Mouse (Mus musculus) embryonic facial prominence, embryonic 12.5 days (tissue): ENCODE results near the gene Mboat2. TPM values are rescaled to one million over a fixed set of nuclear protein-coding genes. Genes with fewer than 3 reads are reported as not detected.

Source experiments
- ATAC-seq: fragments of 200-750 bp; cut with Nextera tagmentation; 2 replicates; pipeline ENCODE4 v1.8.0; 2017; ENCODE audit not compliant: insufficient number of reproducible peaks, insufficient read depth, low FRiP score, low TSS enrichment
- H3K27ac ChIP-seq: fragments of 300-500 bp; sonication (generic); 2 replicates; pipeline ENCODE4 v1.5.1; 2016; ENCODE audit warnings: mild to moderate bottlenecking
- H3K27me3 ChIP-seq: fragments of 300-500 bp; sonication (generic); 2 replicates; pipeline ENCODE4 v1.6.1; 2016; ENCODE audit warnings: mild to moderate bottlenecking, moderate library complexity
- H3K36me3 ChIP-seq: fragments of 300-500 bp; sonication (generic); 2 replicates; pipeline ENCODE4 v1.6.1; 2016; ENCODE audit warnings: mild to moderate bottlenecking
- H3K4me1 ChIP-seq: fragments of 300-500 bp; sonication (generic); 2 replicates; pipeline ENCODE4 v1.6.1; 2016
- H3K4me2 ChIP-seq: fragments of 300-500 bp; sonication (generic); replicated peaks from 2 replicates; pipeline ENCODE4 v1.6.1; 2016; ENCODE audit warnings: mild to moderate bottlenecking, moderate library complexity
- H3K4me3 ChIP-seq: fragments of 300-500 bp; sonication (generic); 2 replicates; pipeline ENCODE4 v1.5.1; 2016; ENCODE audit warnings: mild to moderate bottlenecking
- H3K9ac ChIP-seq: fragments of 300-500 bp; sonication (generic); 2 replicates; pipeline ENCODE4 v1.6.1; 2016; ENCODE audit warnings: mild to moderate bottlenecking, moderate library complexity
- H3K9me3 ChIP-seq: fragments of 300-500 bp; sonication (generic); 2 replicates; pipeline ENCODE4 v1.6.1; 2016; ENCODE audit warnings: mild to moderate bottlenecking, moderate library complexity
- WGBS: fragments of 180-500 bp; shearing (Covaris S2); methylation state at CpG from one replicate; pipeline ENCODE4 v1.1.7; 2016; 5-methylcytosine and 5-hydroxymethylcytosine counted together
- polyA plus RNA-seq: library from polyadenylated mRNA; unstranded; fragments of >200 nt; fragmentation: Nextera tagmentation; extraction: Ambion mirVana; gene quantifications from 2 replicates; pipeline ENCODE4 v1.2.1, GENCODE M21; 2016

The Mboat2 gene
- polyA plus RNA-seq, 1 experiment from 2014 or later = 53.3 TPM

DNA sequence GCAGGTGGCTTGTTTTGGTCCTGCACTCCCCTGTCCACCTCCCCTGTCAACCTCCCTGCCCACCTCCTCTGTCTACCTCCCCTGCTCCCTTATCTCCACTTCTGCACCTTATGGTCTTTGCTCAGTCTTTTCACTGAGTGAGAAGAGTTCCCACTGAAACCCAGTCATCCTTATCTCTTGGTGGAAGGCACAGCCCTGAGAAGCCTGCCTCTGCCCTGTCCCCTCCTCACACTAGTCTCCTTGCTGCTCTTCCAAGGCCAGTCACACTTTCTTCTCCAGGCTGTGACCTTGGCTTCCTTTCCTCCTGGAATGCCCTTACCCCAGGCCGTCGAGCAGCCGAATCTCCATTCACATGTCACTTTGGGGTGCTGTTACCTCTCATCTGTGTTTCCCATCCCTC, 100.1 kb downstream of the Mboat2 start:
- 79% methylated on average over 3 of the region's 3 CpGs for WGBS
- no peak for ATAC-seq
- H3K27ac ChIP-seq = no peak overlapping the region
- 0 out of 2 replicates have a peak, but pooled peaks cover under 1% of the 10 kb centered on the region for H3K4me1 ChIP-seq
- H3K36me3 ChIP-seq = 0 out of 2 replicates have a peak, but pooled peaks cover 3% of the 10 kb centered on the region
- H3K27me3 ChIP-seq = no peaks in the 10 kb centered on the region
- H3K9me3 ChIP-seq = no peaks in the 10 kb centered on the region
- no peak overlapping the region for H3K9ac ChIP-seq
- no peak overlapping the region for H3K4me3 ChIP-seq
- H3K4me2 ChIP-seq = no peak overlapping the region

DNA sequence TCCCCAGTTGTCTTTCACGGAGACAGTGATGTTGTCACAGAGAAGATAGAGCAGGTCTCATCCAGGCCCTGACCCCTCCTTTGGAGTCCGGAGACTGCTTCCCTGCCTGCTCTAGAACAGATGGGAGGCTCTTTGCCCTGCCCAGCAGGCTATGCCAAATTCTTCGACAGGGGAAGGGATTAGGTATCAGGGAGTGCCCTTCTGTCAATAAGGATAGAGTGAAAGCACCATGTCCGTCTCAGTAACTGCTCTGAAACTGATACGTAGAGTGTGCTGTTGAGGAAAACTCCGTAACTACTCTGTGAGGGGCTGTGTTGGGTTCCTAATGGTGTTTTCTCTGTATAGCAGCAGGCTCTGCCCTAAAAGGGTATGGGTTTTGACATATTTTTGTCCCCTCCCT, 101.4 kb downstream of the Mboat2 start:
- H3K27ac ChIP-seq = no peak overlapping the region
- H3K4me1 ChIP-seq = no peaks in the 10 kb centered on the region
- 48% methylated on average over 6 of the region's 6 CpGs for WGBS
- H3K9ac ChIP-seq = no peak overlapping the region
- no peaks in the 10 kb centered on the region for H3K9me3 ChIP-seq
- H3K4me2 ChIP-seq = no peak overlapping the region
- H3K4me3 ChIP-seq = no peak overlapping the region
- H3K36me3 ChIP-seq = 0 out of 2 replicates have a peak, but pooled peaks cover 6% of the 10 kb centered on the region
- ATAC-seq = no peak
- no peaks in the 10 kb centered on the region for H3K27me3 ChIP-seq

DNA sequence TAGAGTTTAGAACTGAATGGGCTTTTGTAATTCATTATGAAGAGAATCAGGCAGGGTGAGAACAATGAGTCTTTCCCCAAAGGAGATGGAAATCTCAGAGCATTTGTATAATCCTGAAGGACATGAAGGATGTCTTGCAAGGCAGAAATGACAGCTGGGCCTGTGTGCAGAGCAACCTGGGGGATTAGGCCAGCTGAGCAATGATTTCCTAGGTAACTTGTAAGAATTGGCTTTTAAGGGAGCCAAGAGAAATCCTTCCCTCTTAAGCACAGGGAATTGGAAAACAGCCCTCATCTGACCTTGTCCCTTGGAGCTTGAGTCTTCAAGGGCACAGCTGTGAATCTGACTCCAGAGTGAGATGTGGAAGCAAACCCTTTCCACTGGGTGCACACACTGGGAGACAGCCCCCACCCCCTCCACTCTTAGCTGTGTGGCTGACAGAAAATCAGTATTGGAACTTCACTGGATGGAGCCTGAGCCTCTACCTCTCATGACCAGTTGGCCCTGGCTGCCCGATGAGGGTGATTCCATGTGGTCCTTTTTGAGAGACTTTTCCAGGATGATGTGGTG, 102.6 kb downstream of the Mboat2 start:
- Histone ChIP-seq H3K36me3 (0 out of 2 replicates have a peak, but pooled peaks cover 6% of the 10 kb centered on the region), H3K4me3 (no peak overlapping the region), H3K4me2 (no peak overlapping the region), H3K27ac (no peak overlapping the region), H3K9me3 (no peaks in the 10 kb centered on the region), H3K9ac (no peak overlapping the region), H3K4me1 (no peaks in the 10 kb centered on the region), H3K27me3 (no peaks in the 10 kb centered on the region)
- ATAC-seq = no peak
- WGBS = 85% methylated on average over 1 of the region's 1 CpGs

DNA sequence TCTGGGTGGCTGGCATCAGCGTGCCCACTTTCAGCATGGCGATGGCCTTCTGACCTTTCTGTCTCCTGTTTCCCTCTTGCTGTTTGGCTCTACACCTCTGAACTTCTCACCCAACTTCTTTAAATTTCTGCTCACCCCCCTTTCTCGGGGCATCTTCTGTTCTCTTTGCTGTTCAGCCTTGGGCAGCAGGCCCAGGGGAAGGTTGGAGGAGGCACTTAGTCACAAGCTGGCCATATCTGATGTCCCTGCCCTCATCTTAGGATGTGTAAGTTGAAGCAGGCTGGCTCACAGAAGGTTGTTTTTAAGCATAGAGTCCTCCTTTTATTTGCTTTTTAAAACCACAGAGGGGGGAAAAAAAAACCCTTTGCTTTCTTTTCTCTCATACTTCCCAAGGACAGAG, 103.3 kb downstream of the Mboat2 start:
- 85% methylated on average over 3 of the region's 3 CpGs for WGBS
- Histone ChIP-seq H3K4me3 (no peak overlapping the region), H3K27me3 (no peaks in the 10 kb centered on the region), H3K4me1 (no peaks in the 10 kb centered on the region), H3K9me3 (no peaks in the 10 kb centered on the region), H3K9ac (no peak overlapping the region), H3K4me2 (no peak overlapping the region), H3K27ac (no peak overlapping the region), H3K36me3 (0 out of 2 replicates have a peak, but pooled peaks cover 6% of the 10 kb centered on the region)
- no peak for ATAC-seq

DNA sequence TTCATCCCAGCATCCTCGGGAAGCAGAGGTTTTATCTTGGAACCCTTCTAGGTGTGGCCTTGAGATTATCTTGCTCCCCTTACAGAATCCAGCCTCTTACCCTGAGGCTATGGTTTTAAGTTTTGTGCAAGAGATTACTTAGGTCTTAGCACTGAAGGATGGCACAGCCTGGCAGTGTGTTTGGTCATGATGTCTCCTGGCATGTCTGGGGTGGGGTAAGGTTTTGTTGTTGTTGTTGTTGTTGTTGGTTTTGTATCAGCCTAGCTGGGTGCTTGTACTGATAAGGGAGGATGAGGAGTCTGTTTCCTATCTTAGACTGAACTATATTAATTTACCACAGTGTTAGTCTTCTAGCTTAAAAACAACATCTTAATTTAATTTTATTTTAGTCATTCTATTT, 105.6 kb downstream of the Mboat2 start:
- H3K27ac ChIP-seq = no peak overlapping the region
- 66% methylated on average over 1 of the region's 1 CpGs for WGBS
- no peaks in the 10 kb centered on the region for H3K4me1 ChIP-seq
- no peaks in the 10 kb centered on the region for H3K27me3 ChIP-seq
- no peak overlapping the region for H3K4me3 ChIP-seq
- no peak overlapping the region for H3K9ac ChIP-seq
- no peaks in the 10 kb centered on the region for H3K9me3 ChIP-seq
- peaks cover 26% of the 10 kb centered on the region; the same call in 1 of the 2 replicates for H3K36me3 ChIP-seq
- ATAC-seq = no peak
- H3K4me2 ChIP-seq = no peak overlapping the region

DNA sequence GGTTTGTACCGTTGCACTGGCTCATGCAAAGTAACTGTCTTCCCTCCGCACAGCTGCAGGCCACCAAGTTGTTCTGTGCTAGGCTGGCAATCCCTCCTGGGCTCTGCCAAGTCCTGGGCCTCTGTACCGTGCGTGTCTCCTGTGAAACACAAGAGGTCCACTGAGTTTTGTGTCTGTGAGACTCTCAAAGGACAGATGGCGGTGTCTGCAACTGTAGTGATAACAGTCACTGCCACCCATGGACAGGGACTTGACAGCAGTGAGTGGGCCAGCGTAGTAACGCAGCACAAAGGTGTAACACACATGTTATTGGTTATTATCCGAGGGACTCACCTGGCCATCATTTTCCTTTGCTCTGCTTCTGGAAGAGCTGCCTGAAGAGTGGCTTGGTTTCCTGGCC, 108.7 kb downstream of the Mboat2 start:
- no peak overlapping the region for H3K4me2 ChIP-seq
- no peak overlapping the region for H3K4me3 ChIP-seq
- ATAC-seq = peak; percentile 60; the same call in 1 of the 2 replicates
- no peak overlapping the region for H3K9ac ChIP-seq
- no peaks in the 10 kb centered on the region for H3K9me3 ChIP-seq
- peaks cover 45% of the 10 kb centered on the region for H3K36me3 ChIP-seq
- H3K4me1 ChIP-seq = no peaks in the 10 kb centered on the region
- no peaks in the 10 kb centered on the region for H3K27me3 ChIP-seq
- WGBS = 88% methylated on average over 8 of the region's 8 CpGs
- H3K27ac ChIP-seq = no peak overlapping the region

DNA sequence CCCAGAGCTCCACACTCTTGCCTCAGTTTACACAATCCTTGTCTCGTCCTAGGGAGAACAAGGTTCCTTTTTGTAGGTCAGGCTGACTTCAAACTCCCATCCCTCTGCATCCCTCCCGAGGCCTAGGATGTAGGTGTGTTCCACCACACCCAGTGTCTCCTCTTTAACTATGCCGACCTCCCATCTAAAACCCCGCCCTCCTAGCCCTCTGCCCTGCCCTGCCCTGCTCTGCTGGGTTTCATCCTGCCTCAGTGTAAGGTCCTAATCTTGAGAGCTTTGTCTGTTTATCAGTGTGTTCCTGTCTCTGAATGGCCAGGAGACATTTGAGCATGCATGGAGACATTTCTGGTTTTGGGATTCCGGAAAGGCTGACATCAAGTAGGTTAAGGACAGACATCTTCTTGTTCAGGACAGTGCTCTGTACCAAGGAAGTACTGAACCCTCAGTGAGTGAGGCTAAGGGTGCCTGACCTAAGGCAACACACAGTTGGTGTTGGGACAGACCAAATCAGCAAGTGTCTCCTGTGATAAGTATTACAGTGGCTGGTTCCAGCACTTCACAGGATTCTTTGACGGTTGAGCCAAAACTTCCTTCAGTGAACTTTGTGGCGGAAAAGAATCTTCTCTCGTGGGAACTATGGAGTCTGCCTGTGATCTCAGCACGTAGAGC, 112.1 kb downstream of the Mboat2 start:
- H3K9me3 ChIP-seq = no peaks in the 10 kb centered on the region
- no peak for ATAC-seq
- WGBS = 83% methylated on average over 9 of the region's 9 CpGs

DNA sequence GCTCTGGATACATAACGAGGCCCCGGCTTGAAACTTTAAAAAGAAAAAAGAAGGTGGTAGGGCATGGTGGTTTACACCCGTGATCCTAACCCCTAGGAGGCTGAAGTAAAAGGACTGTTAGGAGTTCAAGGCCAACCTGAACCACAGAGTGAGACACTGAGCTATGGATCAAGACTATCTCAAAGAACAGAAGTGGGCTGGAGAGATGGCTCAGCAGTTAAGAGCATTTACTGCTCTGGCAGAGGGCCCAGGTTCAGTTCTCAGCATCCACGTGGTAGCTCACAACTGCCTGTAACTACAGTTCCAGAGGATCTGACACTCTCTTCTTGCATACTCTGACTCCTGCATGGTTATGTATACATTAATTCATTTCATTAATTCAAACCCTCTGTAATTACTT, 112.7 kb downstream of the Mboat2 start:
- WGBS = 85% methylated on average over 4 of the region's 4 CpGs
- no peak overlapping the region for H3K9ac ChIP-seq
- no peak overlapping the region for H3K4me2 ChIP-seq
- H3K4me1 ChIP-seq = no peaks in the 10 kb centered on the region
- no peaks in the 10 kb centered on the region for H3K27me3 ChIP-seq
- no peak overlapping the region for H3K4me3 ChIP-seq
- H3K9me3 ChIP-seq = no peaks in the 10 kb centered on the region
- peaks cover 48% of the 10 kb centered on the region for H3K36me3 ChIP-seq
- no peak for ATAC-seq
- H3K27ac ChIP-seq = no peak overlapping the region

More for the DNA sequence above, 112.1 kb downstream of the Mboat2 start:
- H3K4me2 ChIP-seq = no peak overlapping the region
- H3K27me3 ChIP-seq = no peaks in the 10 kb centered on the region
- no peaks in the 10 kb centered on the region for H3K4me1 ChIP-seq
- no peak overlapping the region for H3K27ac ChIP-seq
- H3K36me3 ChIP-seq = peaks cover 48% of the 10 kb centered on the region
- no peak overlapping the region for H3K4me3 ChIP-seq
- H3K9ac ChIP-seq = no peak overlapping the region

DNA sequence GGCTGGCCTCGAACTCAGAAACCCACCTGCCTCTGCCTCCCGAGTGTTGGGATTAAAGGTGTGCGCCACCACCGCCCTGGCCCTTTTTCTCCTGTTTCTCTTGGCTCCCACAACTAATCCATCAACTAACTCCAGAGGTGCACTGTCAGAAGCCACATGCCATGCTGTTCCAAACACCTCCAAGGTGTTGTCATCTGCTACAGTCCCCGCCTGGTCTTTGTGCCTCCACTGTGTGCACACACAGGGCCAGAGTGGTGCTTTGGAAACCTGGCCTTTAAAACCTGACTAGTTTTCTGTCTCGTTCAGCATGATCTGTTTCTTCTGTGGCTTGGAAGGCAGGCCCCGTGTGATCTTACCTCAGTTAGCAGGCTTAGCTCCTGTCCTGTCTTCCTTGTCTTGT, 113.9 kb downstream of the Mboat2 start:
- Histone ChIP-seq H3K9me3 (no peaks in the 10 kb centered on the region), H3K9ac (no peak overlapping the region), H3K4me3 (no peak overlapping the region), H3K4me2 (no peak overlapping the region), H3K4me1 (no peaks in the 10 kb centered on the region), H3K27me3 (no peaks in the 10 kb centered on the region), H3K27ac (no peak overlapping the region), H3K36me3 (peaks cover 43% of the 10 kb centered on the region)
- ATAC-seq = no peak
- WGBS = 92% methylated on average over 7 of the region's 7 CpGs

DNA sequence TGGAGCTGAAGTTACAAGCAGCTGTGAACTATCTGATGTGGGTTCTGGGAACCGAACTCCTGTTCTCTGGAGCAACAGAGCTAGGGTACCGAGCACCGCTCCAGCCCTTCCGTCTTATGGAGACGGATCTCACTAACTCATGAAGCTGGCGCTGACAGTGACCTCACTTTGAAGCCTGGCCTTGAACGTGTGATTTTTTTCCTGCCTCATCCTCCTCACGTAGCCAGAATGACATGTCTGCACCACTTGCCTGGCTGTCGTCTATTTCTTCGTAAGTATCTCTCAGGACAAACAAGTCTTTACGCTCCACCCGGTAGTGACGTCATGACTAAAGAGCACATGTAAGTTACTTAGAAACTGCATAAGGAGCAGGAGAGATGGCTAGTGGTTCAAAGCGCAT, 116.4 kb downstream of the Mboat2 start:
- WGBS = 93% methylated on average over 14 of the region's 14 CpGs
- Histone ChIP-seq H3K27ac (no peak overlapping the region), H3K9ac (no peak overlapping the region), H3K4me1 (no peaks in the 10 kb centered on the region), H3K4me2 (no peak overlapping the region), H3K9me3 (no peaks in the 10 kb centered on the region), H3K27me3 (no peaks in the 10 kb centered on the region), H3K36me3 (peaks cover 38% of the 10 kb centered on the region), H3K4me3 (no peak overlapping the region)
- ATAC-seq = no peak

DNA sequence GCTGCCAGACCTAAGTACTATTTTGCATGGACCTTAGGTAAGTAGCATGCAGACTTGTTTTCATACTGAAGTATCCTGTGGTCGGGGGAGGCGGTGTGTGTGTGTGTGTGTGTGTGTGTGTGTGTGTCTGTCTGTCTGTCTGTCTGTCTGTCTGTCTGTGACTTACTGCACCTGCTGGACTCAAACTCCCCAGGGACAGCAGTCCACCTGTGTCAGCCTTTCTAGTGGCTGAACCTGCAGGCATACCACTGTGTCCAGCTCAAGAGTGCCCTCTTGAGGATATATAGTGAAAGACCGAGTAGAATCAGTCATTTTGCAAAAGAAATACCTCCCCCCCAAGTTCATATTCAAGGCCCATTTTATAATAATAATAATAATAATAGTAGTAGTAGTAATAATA, 117.7 kb downstream of the Mboat2 start:
- Histone ChIP-seq H3K27ac (no peak overlapping the region), H3K4me2 (no peak overlapping the region), H3K9me3 (no peaks in the 10 kb centered on the region), H3K4me1 (no peaks in the 10 kb centered on the region), H3K9ac (no peak overlapping the region), H3K4me3 (no peak overlapping the region), H3K27me3 (no peaks in the 10 kb centered on the region), H3K36me3 (peaks cover 38% of the 10 kb centered on the region)
- WGBS = 62% methylated on average over 3 of the region's 3 CpGs
- no peak for ATAC-seq

DNA sequence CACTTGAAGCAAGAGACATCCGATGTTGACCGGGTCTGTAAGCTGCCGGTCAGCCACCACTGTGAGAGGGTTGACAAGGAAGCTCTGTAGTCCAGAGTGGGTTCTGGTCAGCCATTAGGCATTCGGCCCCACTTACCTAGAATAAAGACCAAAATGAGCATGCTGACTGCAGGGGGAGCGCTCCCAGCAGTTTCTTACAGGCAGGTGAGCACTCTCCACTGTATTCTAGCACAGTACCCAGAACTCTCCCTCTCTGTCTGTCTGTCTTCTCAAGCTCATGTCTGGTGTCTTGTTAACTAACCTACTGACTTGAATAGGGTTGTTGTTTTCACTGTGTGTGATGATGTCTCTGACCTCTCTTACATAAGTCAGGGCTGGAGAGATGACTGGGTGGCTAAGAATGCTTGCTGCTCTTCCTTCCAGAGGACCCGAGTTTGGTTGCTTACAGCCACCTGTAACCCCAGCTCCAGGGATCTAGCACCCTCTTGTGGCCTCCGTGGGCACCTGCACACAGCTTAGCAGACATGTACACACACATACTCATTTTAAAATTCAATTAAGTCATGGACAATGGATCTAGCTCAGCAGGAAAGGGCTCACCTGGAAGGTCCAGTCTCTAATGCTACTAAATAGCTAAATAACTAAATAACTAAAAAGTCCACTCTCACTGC, 119.8 kb downstream of the Mboat2 start:
- Histone ChIP-seq H3K4me1 (no peaks in the 10 kb centered on the region), H3K4me3 (no peak overlapping the region), H3K27me3 (no peaks in the 10 kb centered on the region), H3K9ac (no peak overlapping the region), H3K9me3 (no peaks in the 10 kb centered on the region), H3K27ac (no peak overlapping the region), H3K4me2 (no peak overlapping the region), H3K36me3 (peaks cover 51% of the 10 kb centered on the region)
- WGBS = 90% methylated on average over 7 of the region's 7 CpGs
- ATAC-seq = no peak
